Mouse (Mus musculus) liver, adult 2 months (tissue): Measurements from ENCODE around the gene Ift43.

Experiments
- CTCF ChIP-seq: fragments of 200-500 bp; IDR thresholded peaks from 2 replicates; pipeline ENCODE4 v1.5.1; 2011; ENCODE audit warnings: low read depth, low read length, control low read depth
- POLR2A ChIP-seq: fragments of 200-500 bp; IDR thresholded peaks from 2 replicates; pipeline ENCODE4 v1.6.1; 2011; ENCODE audit warnings: low read length, control low read depth; ENCODE audit not compliant: insufficient read depth; ENCODE audit errors: extremely low read depth

GRCm38 (mm10) chr12:86148271-86148670 is 65.9 kb downstream of the Ift43 start:
- TF ChIP-seq POLR2A (no peak), CTCF (no peak)
